Mouse (Mus musculus) gastrocnemius, postnatal 14 days (tissue): ENCODE measurements at regions not wholly inside any gene's neighbourhood (a gene's known extent, or its start where the extent isn't known, plus 50 kb on each side); places are given as distances from the start of the nearest gene placed in this dataset.
A peak's percentile ranks its signal among the peaks of the same experiment; 100 is the strongest.

Experiments used
- DNase-seq: peaks from one replicate; pipeline ENCODE4 v3.0.0; 2021; ENCODE audit warnings: mixed read lengths
- intact Hi-C: fragments of 180-260 bp; cut with DNase I; formaldehyde crosslinking; loops from one replicate; pipeline ENCODE4 v1.15.1; 2025; ENCODE audit warnings: low total_unique reads

DNA sequence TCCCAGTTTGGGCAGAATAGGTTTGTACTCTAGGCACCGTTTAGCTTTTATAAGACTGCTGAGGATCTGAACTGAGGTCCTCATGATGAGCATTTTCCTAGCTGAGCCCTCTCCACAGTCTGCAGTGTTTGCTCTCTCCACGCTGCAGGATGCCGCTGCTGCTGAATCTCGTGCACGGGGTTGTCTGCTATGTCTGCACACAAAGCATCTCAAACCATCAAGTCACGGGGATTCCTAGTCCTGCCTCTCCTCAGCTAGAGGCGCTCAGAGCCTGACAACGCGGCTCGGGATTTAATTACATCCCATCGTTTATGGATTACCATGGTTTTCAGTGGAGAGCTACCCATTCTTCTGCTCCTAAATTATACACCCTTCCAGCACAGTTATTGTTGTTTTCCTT is 175.6 kb downstream of the Rnf144b start:
- DNase-seq, result no peak
- intact Hi-C loops, result no loop called here

DNA sequence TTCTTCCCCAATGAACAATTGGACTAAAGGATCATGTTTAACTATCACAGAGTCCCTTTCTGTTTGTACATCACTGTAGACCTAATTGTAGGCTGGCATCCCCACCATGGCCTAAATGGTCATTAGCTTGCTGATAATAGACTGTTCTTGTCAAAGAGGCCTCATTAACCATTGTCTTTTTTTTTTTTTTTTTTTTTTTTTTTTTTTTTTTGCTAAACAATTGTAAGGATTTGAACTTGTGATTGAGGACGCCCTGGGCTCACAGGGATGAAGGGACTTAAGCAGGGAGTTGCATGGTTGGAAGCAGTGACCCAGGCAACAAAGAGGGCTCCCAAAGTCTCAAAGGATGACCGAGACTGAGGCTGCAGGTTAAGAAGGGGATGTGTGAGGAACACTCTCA is 178.0 kb downstream of the Rnf144b start:
- no peak for DNase-seq
- intact Hi-C loops, result no loop called here

GRCm38 (mm10) chr13:47301070-47301469 is 178.6 kb downstream of the Rnf144b start:
- intact Hi-C loops, result no loop called here
- DNase-seq, result no peak

GRCm38 (mm10) chr13:47309492-47309891 is 187.0 kb downstream of the Rnf144b start:
- no peak for DNase-seq
- intact Hi-C loops, result no loop called here

- DNase-seq, result no peak
- intact Hi-C loops, result no loop called here
These were observed 188.3 kb downstream of the Rnf144b start for GRCm38 (mm10) chr13:47310751-47311202.

- intact Hi-C loops, result no loop called here
- DNase-seq, result no peak
These were observed 197.1 kb downstream of the Rnf144b start for GRCm38 (mm10) chr13:47319549-47319948.

DNA sequence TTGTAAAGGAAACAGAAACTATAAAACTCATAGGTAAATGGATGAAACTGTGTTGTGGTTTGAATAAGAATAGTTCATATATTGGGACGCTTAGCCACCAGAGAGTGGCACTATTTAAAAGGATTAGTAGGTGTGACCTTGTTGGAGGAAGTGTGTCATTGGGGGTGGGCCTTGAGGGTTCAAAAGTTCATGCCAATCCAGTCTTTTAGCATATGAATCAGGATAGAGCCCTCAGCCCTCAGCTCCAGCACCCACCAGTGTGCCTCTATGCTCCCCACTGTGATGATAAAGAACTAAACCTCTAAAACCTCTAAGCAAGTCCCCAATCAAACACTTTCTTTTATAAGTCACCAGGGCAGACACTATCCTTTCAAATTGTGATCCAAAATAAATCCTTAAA is 199.4 kb downstream of the Rnf144b start:
- no peak for DNase-seq
- intact Hi-C loops, result no loop called here

- peak; percentile 60 for DNase-seq
- intact Hi-C loops, result no loop called here
These were observed 213.7 kb downstream of the Rnf144b start for GRCm38 (mm10) chr13:47335996-47336684.

DNA sequence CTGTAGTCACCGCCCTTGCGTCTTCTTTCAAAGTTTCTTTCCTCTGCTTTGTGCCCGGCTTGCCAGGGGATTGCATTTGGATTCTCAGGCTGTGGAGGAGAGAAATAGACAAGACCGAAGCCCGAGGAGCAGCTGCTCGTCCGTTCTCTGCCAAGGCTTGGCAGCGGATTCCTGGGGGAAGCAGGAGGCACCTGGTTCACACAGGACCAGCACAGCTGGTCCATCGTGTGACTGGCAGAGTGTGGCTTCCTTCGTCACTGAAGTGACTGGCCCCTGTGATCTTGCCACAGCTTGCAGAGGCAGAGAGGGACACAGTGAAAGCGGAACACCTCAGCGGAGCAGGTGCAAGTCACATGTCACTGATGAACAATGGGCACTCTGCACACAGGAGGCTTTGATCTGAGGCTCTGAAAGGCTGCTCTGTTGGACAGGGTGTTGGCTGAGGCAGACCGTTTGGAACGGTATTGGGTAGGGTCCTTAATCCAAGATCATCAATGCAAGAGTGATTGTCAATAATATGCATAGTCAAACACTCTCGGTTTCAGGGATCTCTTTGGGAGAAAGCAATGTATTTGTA is 214.5 kb downstream of the Rnf144b start:
- peak; percentile 64 for DNase-seq
- intact Hi-C loops, result no loop called here

- no peak for DNase-seq
- intact Hi-C loops, result no loop called here
These were observed 217.0 kb downstream of the Rnf144b start for GRCm38 (mm10) chr13:47339411-47339810.

GRCm38 (mm10) chr13:47342361-47342760 is 219.9 kb downstream of the Rnf144b start:
- intact Hi-C loops, result no loop called here
- DNase-seq, result no peak

- no peak for DNase-seq
These were observed 223.1 kb downstream of the Rnf144b start for GRCm38 (mm10) chr13:47345576-47345975.

GRCm38 (mm10) chr13:47347835-47348234 is 225.4 kb downstream of the Rnf144b start:
- no peak for DNase-seq
- intact Hi-C loops, result loop anchor here (5.0 kb wide), 1 partner anchor 1114 kb away; no protein-coding TSS in a partner anchor

More at GRCm38 (mm10) chr13:47345576-47345975, 223.1 kb downstream of the Rnf144b start:
- intact Hi-C loops, result loop anchor here (5.0 kb wide), 1 partner anchor 1117 kb away; no protein-coding TSS in a partner anchor

DNA sequence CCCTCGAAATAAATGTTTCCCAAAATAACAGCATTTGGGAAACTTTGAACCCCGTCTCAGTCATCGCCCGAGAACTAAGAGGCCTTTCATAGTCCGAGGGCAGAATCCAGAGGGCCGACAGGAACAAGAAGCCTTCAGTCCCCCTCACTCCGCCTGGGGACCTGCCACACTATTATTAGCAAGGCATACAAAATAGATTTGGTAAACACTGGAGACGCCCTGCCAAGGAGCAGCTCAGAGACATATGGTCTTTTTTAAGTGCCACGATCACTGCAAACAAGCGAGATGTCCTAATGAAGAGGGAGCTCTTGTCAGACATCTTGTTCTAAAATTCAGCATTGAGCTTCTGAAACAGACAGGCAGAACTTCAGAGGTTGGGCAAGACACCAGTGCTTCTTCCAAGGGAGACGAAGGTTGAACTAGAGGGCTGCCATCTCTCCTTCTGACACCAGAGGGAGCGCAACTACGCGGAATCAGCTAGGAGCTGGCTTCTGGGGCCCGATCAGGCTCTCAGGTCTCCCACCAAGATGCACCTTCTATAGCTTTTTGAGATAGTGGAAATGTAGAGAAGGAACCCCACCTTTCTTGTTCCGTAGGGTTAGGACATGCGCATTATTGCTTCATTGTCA is 226.2 kb downstream of the Rnf144b start:
- intact Hi-C loops, result loop anchor here (5.0 kb wide), 1 partner anchor 1114 kb away; no protein-coding TSS in a partner anchor

GRCm38 (mm10) chr13:47354446-47354845 is 232.0 kb downstream of the Rnf144b start:
- DNase-seq, result peak; percentile 53
- intact Hi-C loops, result loop anchor here (10.0 kb wide), 1 partner anchor 220 kb away; no protein-coding TSS in a partner anchor

More for the DNA sequence above, 226.2 kb downstream of the Rnf144b start:
- peak; percentile 79 for DNase-seq

DNA sequence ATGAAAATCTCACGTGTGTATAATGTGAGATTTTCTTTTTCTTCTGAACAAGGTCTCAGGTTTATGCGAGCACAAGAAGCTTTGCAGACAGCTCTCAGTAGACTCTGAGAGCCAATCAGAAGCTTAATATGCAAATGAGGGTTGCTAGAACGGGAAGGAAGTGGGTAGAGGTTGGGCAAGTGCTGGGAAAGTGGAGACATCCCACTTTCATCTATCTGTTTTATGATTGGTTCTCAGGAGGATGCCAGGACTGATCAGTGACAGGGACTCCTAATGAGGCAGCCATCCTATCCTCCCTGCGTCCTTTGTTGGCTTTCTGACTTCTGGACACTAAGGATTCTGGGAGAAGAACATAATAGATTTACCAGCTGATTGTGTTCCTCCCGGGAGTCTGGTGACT is 232.7 kb downstream of the Rnf144b start:
- DNase-seq, result no peak
- intact Hi-C loops, result loop anchor here (10.0 kb wide), 1 partner anchor 220 kb away; no protein-coding TSS in a partner anchor

DNA sequence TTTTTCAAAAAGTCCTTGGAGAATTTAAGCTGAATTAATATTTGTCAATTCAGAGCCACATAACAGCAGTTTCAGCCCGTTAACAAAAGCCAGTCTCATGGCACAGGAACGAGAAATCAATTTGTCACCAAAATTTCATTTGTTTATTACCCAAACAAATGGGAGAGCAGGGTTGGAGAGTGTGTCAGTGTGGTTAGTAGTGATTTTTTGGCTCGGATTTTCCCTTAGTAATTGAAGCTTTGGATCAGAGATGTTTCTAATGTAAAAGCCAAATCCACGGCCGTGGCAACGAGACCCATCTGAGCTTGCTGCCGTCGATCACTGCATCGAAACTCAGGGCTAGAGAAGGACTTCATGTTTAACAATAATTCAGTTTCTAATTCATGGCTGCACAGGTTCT is 236.5 kb downstream of the Rnf144b start:
- intact Hi-C loops, result loop anchor here (10.0 kb wide), 1 partner anchor 216 kb away; no protein-coding TSS in a partner anchor
- no peak for DNase-seq

GRCm38 (mm10) chr13:47365776-47366175 is 243.3 kb downstream of the Rnf144b start:
- no peak for DNase-seq
- intact Hi-C loops, result no loop called here

- intact Hi-C loops, result no loop called here
- DNase-seq, result no peak
These were observed 245.8 kb downstream of the Rnf144b start for GRCm38 (mm10) chr13:47368041-47368823.

DNA sequence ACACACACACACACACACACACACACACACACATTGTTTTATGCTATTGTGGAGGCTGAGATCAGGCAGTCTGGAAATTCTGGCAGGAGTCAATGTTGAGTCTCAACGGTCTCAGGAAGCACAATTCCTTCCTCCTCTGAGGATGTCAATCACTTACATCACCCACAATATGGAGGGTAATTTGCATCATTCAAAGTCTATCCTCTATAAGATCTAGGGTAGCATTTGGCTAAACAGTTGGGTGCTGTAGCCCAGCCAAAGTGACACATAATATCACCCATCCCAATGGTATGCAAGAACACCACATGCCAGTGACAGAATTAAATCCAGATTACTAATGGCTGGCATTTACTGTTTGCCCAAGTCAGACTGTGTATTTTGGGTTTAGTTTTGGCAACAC is 252.1 kb downstream of the Rnf144b start:
- intact Hi-C loops, result no loop called here
- DNase-seq, result no peak
